Mouse (Mus musculus): ENCODE measurements at regions not wholly inside any gene's neighbourhood (a gene's known extent, or its start where the extent isn't known, plus 50 kb on each side); places are given as distances from the start of the nearest gene placed in this dataset.

- no peak for DNase-seq (ENCODE audit: low read depth, low spot score)
- WGBS, result 90% methylated on average over 14 of the region's 14 CpGs
Observed at GRCm38 (mm10) chr1:183504103-183504841, 86.3 kb downstream of the Hhipl2 start.

GRCm38 (mm10) chr1:183507893-183508292 is 89.9 kb downstream of the Hhipl2 start:
- WGBS, result 81% methylated on average over 2 of the region's 2 CpGs
- DNase-seq (ENCODE audit: low read depth, low spot score), result no peak

- DNase-seq (ENCODE audit: low read depth, low spot score), result no peak
- 72% methylated on average over 10 of the region's 10 CpGs for WGBS
Observed at GRCm38 (mm10) chr1:183510759-183511158, 92.7 kb downstream of the Hhipl2 start.

GRCm38 (mm10) chr1:183513876-183514275 is 95.9 kb downstream of the Hhipl2 start:
- DNase-seq (ENCODE audit: low read depth, low spot score), result no peak
- 82% methylated on average over 3 of the region's 3 CpGs for WGBS

- 72% methylated on average over 15 of the region's 15 CpGs for WGBS
- DNase-seq (ENCODE audit: low read depth, low spot score), result no peak
Observed at GRCm38 (mm10) chr1:183514281-183514983, 96.4 kb downstream of the Hhipl2 start.

- DNase-seq (ENCODE audit: low read depth, low spot score), result no peak
- 62% methylated on average over 2 of the region's 2 CpGs for WGBS
Observed at GRCm38 (mm10) chr1:183514984-183515287, 96.9 kb downstream of the Hhipl2 start.

- WGBS, result 66% methylated on average over 4 of the region's 4 CpGs
- no peak for DNase-seq (ENCODE audit: low read depth, low spot score)
Observed at GRCm38 (mm10) chr1:183516167-183516566, 98.2 kb downstream of the Hhipl2 start.

- no peak for DNase-seq (ENCODE audit: low read depth, low spot score)
- WGBS, result 85% methylated on average over 4 of the region's 4 CpGs
Observed at GRCm38 (mm10) chr1:183517236-183517635, 99.2 kb downstream of the Hhipl2 start.

- 78% methylated on average over 7 of the region's 7 CpGs for WGBS
- DNase-seq (ENCODE audit: low read depth, low spot score), result no peak
Observed at GRCm38 (mm10) chr1:183521569-183521968, 103.6 kb downstream of the Hhipl2 start.

- DNase-seq (ENCODE audit: low read depth, low spot score), result no peak
- 83% methylated on average over 11 of the region's 11 CpGs for WGBS
Observed at GRCm38 (mm10) chr1:183533386-183533785, 115.4 kb downstream of the Hhipl2 start.

- 53% methylated on average over 7 of the region's 7 CpGs for WGBS
- no peak for DNase-seq (ENCODE audit: low read depth, low spot score)
Observed at GRCm38 (mm10) chr1:183548752-183549387, 130.9 kb downstream of the Hhipl2 start.

GRCm38 (mm10) chr1:183552617-183553016 is 134.6 kb downstream of the Hhipl2 start:
- DNase-seq (ENCODE audit: low read depth, low spot score), result no peak
- 94% methylated on average over 4 of the region's 4 CpGs for WGBS

- DNase-seq (ENCODE audit: low read depth, low spot score), result no peak
- 61% methylated on average over 8 of the region's 8 CpGs for WGBS
Observed at GRCm38 (mm10) chr1:183553219-183553618, 135.2 kb downstream of the Hhipl2 start.

GRCm38 (mm10) chr1:183562853-183563252 is 144.8 kb downstream of the Hhipl2 start:
- WGBS, result 78% methylated on average over 3 of the region's 3 CpGs
- no peak for DNase-seq (ENCODE audit: low read depth, low spot score)

GRCm38 (mm10) chr1:183573621-183574585 is 155.9 kb downstream of the Hhipl2 start:
- DNase-seq (ENCODE audit: low read depth, low spot score), result no peak
- WGBS, result 43% methylated on average over 10 of the region's 10 CpGs

GRCm38 (mm10) chr1:183584861-183585260 is 166.8 kb downstream of the Hhipl2 start:
- WGBS, result 67% methylated on average over 6 of the region's 6 CpGs
- no peak for DNase-seq (ENCODE audit: low read depth, low spot score)

GRCm38 (mm10) chr1:183586406-183586805 is 168.4 kb downstream of the Hhipl2 start:
- DNase-seq (ENCODE audit: low read depth, low spot score), result no peak
- WGBS, result 71% methylated on average over 4 of the region's 4 CpGs

- DNase-seq (ENCODE audit: low read depth, low spot score), result no peak
- 73% methylated on average over 5 of the region's 5 CpGs for WGBS
Observed at GRCm38 (mm10) chr1:183595306-183595705, 177.3 kb downstream of the Hhipl2 start.

GRCm38 (mm10) chr1:183600466-183600865 is 182.5 kb downstream of the Hhipl2 start:
- 81% methylated on average over 8 of the region's 8 CpGs for WGBS
- DNase-seq (ENCODE audit: low read depth, low spot score), result no peak
